Comparison of ENCODE assay signal across 24 mouse cellular contexts in genomic region chr11:59342956-59343355, GRCm38 (mm10). TPM values are rescaled to one million over a fixed set of nuclear protein-coding genes. Genes with fewer than 3 reads are reported as not detected.
"Had no signal": no experiment of that assay in that cellular context is flagged by ENCODE, and none has a peak within 500 bp of the region (broad histone marks: within the 10 kb centered on the region; RNA-seq: fewer than 3 reads in every experiment).

No protein-coding gene starts in this region.

- H3K9me3 ChIP-seq: liver, embryonic 15.5 days; lung, embryonic 15.5 days; neural tube, embryonic 12.5 days; stomach, embryonic 15.5 days had no signal

- DNase-seq: liver, postnatal 0 days; lung, adult 2 months; lung, postnatal 14 days; lung, postnatal 36 days; midbrain, embryonic 14.5 days; right cerebral cortex, postnatal 14 days; thymus, adult 2 months; thymus, postnatal 25 days; thymus, postnatal 4 days had no signal

- H3K27me3 ChIP-seq: liver, embryonic 15.5 days; lung, embryonic 15.5 days; neural tube, embryonic 12.5 days; stomach, embryonic 15.5 days had no signal

- H3K9ac ChIP-seq: liver, embryonic 15.5 days; liver, postnatal 0 days; lung, embryonic 15.5 days; neural tube, embryonic 12.5 days; stomach, embryonic 15.5 days had no signal

- H3K36me3 ChIP-seq: liver, embryonic 15.5 days; lung, embryonic 15.5 days; neural tube, embryonic 12.5 days; stomach, embryonic 15.5 days had no signal

- ATAC-seq: liver, postnatal 0 days; lung, postnatal 0 days; midbrain, embryonic 16.5 days had no signal

- H3K4me1 ChIP-seq: liver, embryonic 15.5 days; lung, embryonic 15.5 days; neural tube, embryonic 12.5 days; stomach, embryonic 15.5 days had no signal

- H3K4me3 ChIP-seq: liver, embryonic 15.5 days; lung, embryonic 15.5 days; myocyte; neural tube, embryonic 12.5 days; stomach, embryonic 15.5 days had no signal

- H3K27ac ChIP-seq: liver, embryonic 15.5 days; lung, embryonic 15.5 days; macrophage; neural tube, embryonic 12.5 days; stomach, embryonic 15.5 days; stomach, postnatal 0 days had no signal

RNA-seq across cellular contexts. Expression of gene Prss38, which starts 32.5 kb away (rescaled TPM):
- total RNA-seq: megakaryocyte, adult 5-6 weeks; megakaryocyte-erythroid progenitor cell, adult 5-6 weeks; neutrophil, adult 5-6 weeks had no signal
- polyA plus RNA-seq: liver, embryonic 15.5 days; liver, postnatal 0 days; lung, adult 2 months; lung, embryonic 15.5 days; lung, postnatal 0 days; midbrain, embryonic 11.5 days; midbrain, embryonic 16.5 days; myocyte; neural tube, embryonic 12.5 days; neural tube, embryonic 14.5 days; spleen, adult 2 months; stomach, embryonic 15.5 days; stomach, postnatal 0 days; thymus, adult 2 months had no signal

RNA-seq across cellular contexts. Expression of gene Wnt9a, which starts 36.2 kb away (rescaled TPM):
- total RNA-seq: megakaryocyte, adult 5-6 weeks; megakaryocyte-erythroid progenitor cell, adult 5-6 weeks; neutrophil, adult 5-6 weeks had no signal

RNA-seq across cellular contexts. Expression of gene Wnt3a, which starts 52.4 kb away (rescaled TPM):
- total RNA-seq: megakaryocyte, adult 5-6 weeks; megakaryocyte-erythroid progenitor cell, adult 5-6 weeks; neutrophil, adult 5-6 weeks had no signal
- polyA plus RNA-seq: liver, embryonic 15.5 days; liver, postnatal 0 days; macrophage; myocyte; spleen, adult 2 months had no signal
